Mouse (Mus musculus) limb, embryonic 11.5 days (tissue): ENCODE data around the gene Hist1h2ak. TPM values are rescaled to one million over a fixed set of nuclear protein-coding genes. Genes with fewer than 3 reads are reported as not detected.
"Not testable (repeated sequence)": the region's sequence is repeated elsewhere in the genome, so short reads cannot be mapped to it uniquely, and the experiment has no call there.

Source experiments
- ATAC-seq: fragments of 200-750 bp; cut with Nextera tagmentation; 2 replicates; pipeline ENCODE4 v1.8.0; 2017; ENCODE audit warnings: low read depth; ENCODE audit not compliant: insufficient number of reproducible peaks, low FRiP score, low TSS enrichment
- DNase-seq: peaks from one replicate; pipeline ENCODE4 v3.0.0-alpha.2; 2015; ENCODE audit warnings: low spot score
- H3K27ac ChIP-seq: fragments of 300-500 bp; sonication (generic); replicated peaks from 2 replicates; pipeline ENCODE4 v1.5.1; 2014; ENCODE audit warnings: low read depth, mild to moderate bottlenecking, low read length
- H3K27me3 ChIP-seq: fragments of 300-500 bp; sonication (generic); 2 replicates; pipeline ENCODE4 v1.6.1; 2014; ENCODE audit warnings: mild to moderate bottlenecking, low read length, mixed read lengths; ENCODE audit not compliant: control insufficient read depth, insufficient read depth
- H3K36me3 ChIP-seq: fragments of 300-500 bp; sonication (generic); 2 replicates; pipeline ENCODE4 v1.6.1; 2014; ENCODE audit warnings: mild to moderate bottlenecking, low read length, moderate library complexity, mixed read lengths; ENCODE audit not compliant: control insufficient read depth, insufficient read depth
- H3K4me1 ChIP-seq: fragments of 300-500 bp; sonication (generic); 2 replicates; pipeline ENCODE4 v1.6.1; 2014; ENCODE audit warnings: low read length, mixed read lengths; ENCODE audit not compliant: control insufficient read depth, insufficient read depth
- H3K4me2 ChIP-seq: fragments of 300-500 bp; sonication (generic); 2 replicates; pipeline ENCODE4 v1.6.1; 2014; ENCODE audit warnings: low read depth, mild to moderate bottlenecking, moderate library complexity; ENCODE audit not compliant: severe bottlenecking
- H3K4me3 ChIP-seq: fragments of 300-500 bp; sonication (generic); 2 replicates; pipeline ENCODE4 v1.5.1; 2014; ENCODE audit warnings: low read depth, low read length
- H3K9ac ChIP-seq: fragments of 300-500 bp; sonication (generic); 2 replicates; pipeline ENCODE4 v1.6.1; 2014; ENCODE audit warnings: mild to moderate bottlenecking, low read length
- H3K9me3 ChIP-seq: fragments of 300-500 bp; sonication (generic); 2 replicates; pipeline ENCODE4 v1.6.1; 2016; ENCODE audit warnings: low read length; ENCODE audit not compliant: control insufficient read depth
- WGBS: fragments of 180-500 bp; shearing (Covaris S2); extraction: QIAGEN DNeasy Blood & Tissue Kit; methylation state at CpG from one replicate; pipeline ENCODE4 v1.1.7; 2014; 5-methylcytosine and 5-hydroxymethylcytosine counted together
- polyA plus RNA-seq: library from polyadenylated mRNA; unstranded; fragments of >200 nt; fragmentation: Nextera tagmentation; extraction: Ambion mirVana; gene quantifications from 2 replicates; pipeline ENCODE4 v1.2.1, GENCODE M21; 2014

Gene Hist1h2ak
- polyA plus RNA-seq, 1 experiment from 2014 or later = 6.1 TPM

- Histone ChIP-seq H3K27ac (peak within 1 kb of the TSS; percentile 93), H3K9ac (peak within 1 kb of the TSS; percentile 63), H3K4me2 (peak within 1 kb of the TSS; percentile 45), H3K4me3 (peak within 1 kb of the TSS; percentile 28)
- not testable (repeated sequence) for H3K4me1 ChIP-seq, H3K36me3 ChIP-seq, H3K9me3 ChIP-seq, H3K27me3 ChIP-seq
- under 1% methylated on average over 32 of the region's 63 CpGs for WGBS
- peak; percentile 95 for ATAC-seq
- peak; percentile 92 for DNase-seq
Observed at GRCm38 (mm10) chr13:21786899-21787629, 33.4 kb upstream of the Hist1h2ak start, which contains the start of the genes Hist1h2an and Hist1h2bp. Gene Hist1h2an, minus strand, starts transcription at chr13:21787218. Gene Hist1h2bp, plus strand, starts transcription at chr13:21787461.

- no peaks in the 10 kb centered on the region for H3K36me3 ChIP-seq
- no peak for ATAC-seq
- peak overlapping the region; percentile 63 for H3K9ac ChIP-seq
- peak overlapping the region; percentile 42 for H3K4me2 ChIP-seq
- WGBS = 7% methylated on average over 8 of the region's 8 CpGs
- peaks cover 8% of the 10 kb centered on the region; the same call in 1 of the 2 replicates for H3K4me1 ChIP-seq
- DNase-seq = peak; percentile 69
- H3K27me3 ChIP-seq = no peaks in the 10 kb centered on the region
- peak overlapping the region; percentile 93 for H3K27ac ChIP-seq
- H3K4me3 ChIP-seq = peak overlapping the region; percentile 28
- H3K9me3 ChIP-seq = no peaks in the 10 kb centered on the region
Observed at GRCm38 (mm10) chr13:21786189-21786898, 32.7 kb upstream of the Hist1h2ak start.

- H3K4me3 ChIP-seq = no peak overlapping the region
- H3K4me2 ChIP-seq = peak overlapping the region; percentile 50
Observed at GRCm38 (mm10) chr13:21784311-21784710, 30.7 kb upstream of the Hist1h2ak start.

GRCm38 (mm10) chr13:21783734-21784161 lies 30.1 kb upstream of the Hist1h2ak start:
- H3K27ac ChIP-seq = peak overlapping the region; percentile 89
- H3K27me3 ChIP-seq = no peaks in the 10 kb centered on the region
- H3K4me2 ChIP-seq = peak overlapping the region; percentile 50
- DNase-seq = peak; percentile 65
- ATAC-seq = no peak
- H3K9me3 ChIP-seq = no peaks in the 10 kb centered on the region
- H3K36me3 ChIP-seq = no peaks in the 10 kb centered on the region
- peak overlapping the region; percentile 35 for H3K9ac ChIP-seq
- peaks cover 8% of the 10 kb centered on the region; the same call in 1 of the 2 replicates for H3K4me1 ChIP-seq
- H3K4me3 ChIP-seq = peak overlapping the region; percentile 36
- WGBS = 3% methylated on average over 9 of the region's 9 CpGs

More at GRCm38 (mm10) chr13:21784311-21784710, 30.7 kb upstream of the Hist1h2ak start:
- DNase-seq (peak; percentile 27), ATAC-seq (no peak)
- H3K4me1 ChIP-seq = peaks cover 8% of the 10 kb centered on the region; the same call in 1 of the 2 replicates
- peak overlapping the region; percentile 35 for H3K9ac ChIP-seq
- H3K9me3 ChIP-seq = no peaks in the 10 kb centered on the region
- no peaks in the 10 kb centered on the region for H3K27me3 ChIP-seq
- peak overlapping the region; percentile 89 for H3K27ac ChIP-seq
- H3K36me3 ChIP-seq = no peaks in the 10 kb centered on the region
- 27% methylated on average over 6 of the region's 6 CpGs for WGBS

- Histone ChIP-seq H3K27ac (peak within 1 kb of the TSS; percentile 89), H3K4me3 (peak within 1 kb of the TSS; percentile 36), H3K4me1 (peaks cover 8% of the 10 kb centered on the region; the same call in 1 of the 2 replicates), H3K9ac (peak within 1 kb of the TSS; percentile 61), H3K36me3 (no peaks in the 10 kb centered on the region), H3K9me3 (no peaks in the 10 kb centered on the region), H3K4me2 (peak within 1 kb of the TSS; percentile 56), H3K27me3 (no peaks in the 10 kb centered on the region)
- DNase-seq = peak; percentile 50
- ATAC-seq = peak; percentile 69; the same call in 1 of the 2 replicates
- WGBS = under 1% methylated on average over 13 of the region's 20 CpGs
Observed at GRCm38 (mm10) chr13:21783255-21783617, 29.6 kb upstream of the Hist1h2ak start, which contains the start of gene Hist1h3i. Gene Hist1h3i, minus strand, starts transcription at chr13:21783370.

- not testable (repeated sequence) for H3K27me3 ChIP-seq, H3K4me1 ChIP-seq, H3K9me3 ChIP-seq, ATAC-seq, H3K36me3 ChIP-seq
- under 1% methylated on average over 12 of the region's 35 CpGs for WGBS
- Histone ChIP-seq H3K4me3 (peak overlapping the region; percentile 36), H3K4me2 (peak overlapping the region; percentile 56), H3K9ac (peak overlapping the region; percentile 61), H3K27ac (peak overlapping the region; percentile 88)
- DNase-seq = peak; percentile 73
Observed at GRCm38 (mm10) chr13:21782361-21783254, 29.0 kb upstream of the Hist1h2ak start.

GRCm38 (mm10) chr13:21781639-21782038 lies 28.0 kb upstream of the Hist1h2ak start:
- no peaks in the 10 kb centered on the region for H3K27me3 ChIP-seq
- no peak overlapping the region for H3K9ac ChIP-seq
- no peaks in the 10 kb centered on the region for H3K36me3 ChIP-seq
- peaks cover 8% of the 10 kb centered on the region; the same call in 1 of the 2 replicates for H3K4me1 ChIP-seq
- H3K9me3 ChIP-seq = no peaks in the 10 kb centered on the region
- DNase-seq (no peak), ATAC-seq (no peak)
- H3K4me3 ChIP-seq = no peak overlapping the region
- H3K27ac ChIP-seq = no peak overlapping the region
- H3K4me2 ChIP-seq = no peak overlapping the region
- WGBS = 95% methylated on average over 1 of the region's 1 CpGs
